Mouse (Mus musculus): ENCODE results near the gene Ltf. TPM values are rescaled to one million over a fixed set of nuclear protein-coding genes. Genes with fewer than 3 reads are reported as not detected.
A peak's percentile ranks its signal among the peaks of the same experiment; 100 is the strongest.

The Ltf gene
- total and polyA plus RNA-seq, 2 experiments from 2014 or later: 0.71 to 5.3 TPM

GRCm38 (mm10) chr9:110999856-111000255 lies 19.2 kb upstream of the Ltf start:
- Histone ChIP-seq H3K9me3 (ENCODE audit: low read length) (no peaks in the 10 kb centered on the region), H3K4me3 (ENCODE audit: low read depth, low read length) (no peak overlapping the region), H3K36me3 (ENCODE audit: insufficient read depth) (no peaks in the 10 kb centered on the region), H3K4me1 (ENCODE audit: insufficient read depth) (no peaks in the 10 kb centered on the region), H3K4me2 (ENCODE audit: low read depth) (no peak overlapping the region), H3K9ac (no peak overlapping the region), H3K27ac (ENCODE audit: low read depth, low read length) (no peak overlapping the region), H3K27me3 (ENCODE audit: insufficient read depth, low read length) (no peaks in the 10 kb centered on the region)
- 83% methylated on average over 10 of the region's 10 CpGs for WGBS
- no peak for TF ChIP-seq CTCF (IDR thresholded peaks at IDR 0.05; ENCODE audit: low read depth)
- ATAC-seq: no peak
- DNase-seq: no peak

DNA sequence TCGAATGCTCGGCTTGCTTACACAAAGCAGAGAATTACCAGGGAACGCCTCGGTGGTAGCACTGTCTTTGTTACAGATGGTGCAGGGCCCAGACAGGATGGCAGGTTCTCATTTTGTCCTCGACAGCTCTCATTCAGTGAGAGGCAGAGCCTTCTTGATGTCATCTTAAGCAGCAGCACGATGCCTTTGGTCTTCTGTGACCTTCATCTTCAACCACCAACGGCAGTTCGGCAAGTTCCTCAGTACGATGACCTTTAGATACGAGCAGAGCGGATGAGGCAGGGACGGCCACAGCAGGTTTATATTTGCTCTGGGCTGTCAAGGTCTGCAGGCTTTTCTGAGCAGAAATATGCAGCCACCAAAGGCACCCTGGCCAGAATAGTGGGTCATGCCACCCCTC lies 17.4 kb upstream of the Ltf start:
- Histone ChIP-seq H3K9ac (no peak overlapping the region), H3K4me3 (ENCODE audit: low read depth, low read length) (no peak overlapping the region)

GRCm38 (mm10) chr9:111003279-111003678 lies 15.8 kb upstream of the Ltf start:
- H3K4me1 ChIP-seq (ENCODE audit: insufficient read depth): no peaks in the 10 kb centered on the region
- no peak for TF ChIP-seq CTCF (IDR thresholded peaks at IDR 0.05; ENCODE audit: low read depth)
- H3K4me2 ChIP-seq (ENCODE audit: low read depth): no peak overlapping the region
- H3K9me3 ChIP-seq (ENCODE audit: low read length): no peaks in the 10 kb centered on the region
- no peaks in the 10 kb centered on the region for H3K27me3 ChIP-seq (ENCODE audit: insufficient read depth, low read length)
- 87% methylated on average over 9 of the region's 9 CpGs for WGBS
- no peaks in the 10 kb centered on the region for H3K36me3 ChIP-seq (ENCODE audit: insufficient read depth)
- no peak for DNase-seq
- no peak overlapping the region for H3K27ac ChIP-seq (ENCODE audit: low read depth, low read length)
- no peak overlapping the region for H3K9ac ChIP-seq
- ATAC-seq: no peak
- H3K4me3 ChIP-seq (ENCODE audit: low read depth, low read length): no peak overlapping the region

More for the DNA sequence above, 17.4 kb upstream of the Ltf start:
- no peaks in the 10 kb centered on the region for H3K4me1 ChIP-seq (ENCODE audit: insufficient read depth)
- no peak overlapping the region for H3K4me2 ChIP-seq (ENCODE audit: low read depth)
- H3K9me3 ChIP-seq (ENCODE audit: low read length): no peaks in the 10 kb centered on the region
- no peak overlapping the region for H3K27ac ChIP-seq (ENCODE audit: low read depth, low read length)
- TF ChIP-seq CTCF (IDR thresholded peaks at IDR 0.05; ENCODE audit: low read depth): no peak
- H3K27me3 ChIP-seq (ENCODE audit: insufficient read depth, low read length): no peaks in the 10 kb centered on the region
- WGBS: 81% methylated on average over 12 of the region's 12 CpGs
- DNase-seq (no peak), ATAC-seq (no peak)
- H3K36me3 ChIP-seq (ENCODE audit: insufficient read depth): no peaks in the 10 kb centered on the region

DNA sequence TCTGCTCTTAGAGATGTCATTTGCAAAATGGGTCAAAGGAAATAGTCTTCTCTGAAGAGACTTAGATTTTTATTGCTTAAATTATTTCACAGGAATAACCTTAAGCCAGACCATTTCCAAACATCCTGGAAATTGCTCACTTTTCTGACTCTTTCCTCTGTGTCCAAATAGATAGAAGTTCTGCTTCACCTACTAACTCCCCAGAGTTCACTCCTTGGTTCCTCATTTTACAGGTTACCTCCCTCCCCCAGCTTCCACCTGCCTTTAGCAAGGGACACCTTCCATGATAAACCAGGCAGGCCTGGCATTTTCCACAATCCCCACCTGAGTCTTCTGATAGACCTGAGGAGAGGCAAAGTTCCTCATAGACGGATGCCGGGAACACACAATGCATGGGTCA lies 12.5 kb upstream of the Ltf start:
- Histone ChIP-seq H3K4me3 (ENCODE audit: low read depth, low read length) (no peak overlapping the region), H3K4me1 (ENCODE audit: insufficient read depth) (no peaks in the 10 kb centered on the region), H3K9me3 (ENCODE audit: low read length) (no peaks in the 10 kb centered on the region), H3K27ac (ENCODE audit: low read depth, low read length) (no peak overlapping the region), H3K27me3 (ENCODE audit: insufficient read depth, low read length) (no peaks in the 10 kb centered on the region), H3K9ac (no peak overlapping the region), H3K4me2 (ENCODE audit: low read depth) (no peak overlapping the region), H3K36me3 (ENCODE audit: insufficient read depth) (no peaks in the 10 kb centered on the region)
- DNase-seq (no peak), ATAC-seq (no peak)
- TF ChIP-seq CTCF (IDR thresholded peaks at IDR 0.05; ENCODE audit: low read depth): no peak
- 92% methylated on average over 2 of the region's 2 CpGs for WGBS

DNA sequence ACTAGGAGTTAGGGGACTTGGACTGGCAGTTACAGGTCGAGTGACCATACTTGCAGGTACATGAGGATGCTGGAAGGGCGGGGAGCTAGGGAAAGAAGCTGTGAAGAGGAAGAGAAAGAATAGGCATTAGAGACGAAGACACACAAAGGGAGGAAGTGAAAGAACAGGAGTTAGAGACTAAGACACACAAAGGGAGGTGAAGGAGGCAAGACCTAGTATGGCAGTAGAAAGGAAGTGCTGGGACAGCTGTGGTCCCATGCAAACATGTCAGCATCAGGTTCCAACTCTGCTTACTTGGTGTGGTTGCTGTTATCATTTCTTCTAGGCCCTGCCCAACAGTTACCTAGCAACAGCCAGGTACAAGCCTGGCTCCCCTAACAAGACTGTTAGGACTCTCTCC lies 9.3 kb upstream of the Ltf start:
- H3K4me2 ChIP-seq (ENCODE audit: low read depth): no peak overlapping the region
- no peak overlapping the region for H3K27ac ChIP-seq (ENCODE audit: low read depth, low read length)
- 56% methylated on average over 3 of the region's 3 CpGs for WGBS
- no peak for TF ChIP-seq CTCF (IDR thresholded peaks at IDR 0.05; ENCODE audit: low read depth)
- ATAC-seq: no peak
- H3K9ac ChIP-seq: no peak overlapping the region
- no peaks in the 10 kb centered on the region for H3K9me3 ChIP-seq (ENCODE audit: low read length)
- DNase-seq: no peak
- no peaks in the 10 kb centered on the region for H3K27me3 ChIP-seq (ENCODE audit: insufficient read depth, low read length)
- H3K36me3 ChIP-seq (ENCODE audit: insufficient read depth): no peaks in the 10 kb centered on the region
- no peak overlapping the region for H3K4me3 ChIP-seq (ENCODE audit: low read depth, low read length)
- no peaks in the 10 kb centered on the region for H3K4me1 ChIP-seq (ENCODE audit: insufficient read depth)

DNA sequence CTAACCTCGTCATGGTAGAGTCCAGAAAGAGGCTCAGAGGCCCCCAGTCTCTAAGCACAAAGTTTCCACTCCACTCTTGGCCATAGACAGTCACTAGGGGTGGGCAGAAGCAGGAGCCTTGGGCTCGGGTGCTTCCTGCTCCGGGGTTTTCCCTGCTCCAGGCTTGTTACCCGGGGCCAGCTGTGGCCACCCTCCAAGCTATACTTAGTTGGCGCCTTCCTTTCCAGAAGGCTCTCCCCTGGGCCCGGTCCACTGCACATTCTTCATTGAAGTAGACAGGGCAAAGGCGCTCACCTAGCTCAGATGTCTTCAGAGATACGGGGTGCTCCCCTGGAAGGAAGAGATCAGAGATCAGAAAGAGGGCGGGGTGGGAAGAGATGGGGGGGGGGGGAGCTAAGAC lies 7.5 kb upstream of the Ltf start:
- WGBS: 88% methylated on average over 9 of the region's 9 CpGs
- no peak for TF ChIP-seq CTCF (IDR thresholded peaks at IDR 0.05; ENCODE audit: low read depth)
- no peak overlapping the region for H3K4me2 ChIP-seq (ENCODE audit: low read depth)

GRCm38 (mm10) chr9:111012041-111012440 lies 7.0 kb upstream of the Ltf start:
- Histone ChIP-seq H3K9ac (no peak overlapping the region), H3K27me3 (ENCODE audit: insufficient read depth, low read length) (no peaks in the 10 kb centered on the region), H3K4me2 (ENCODE audit: low read depth) (no peak overlapping the region), H3K4me1 (ENCODE audit: insufficient read depth) (no peaks in the 10 kb centered on the region), H3K4me3 (ENCODE audit: low read depth, low read length) (no peak overlapping the region), H3K27ac (ENCODE audit: low read depth, low read length) (no peak overlapping the region), H3K36me3 (ENCODE audit: insufficient read depth) (no peaks in the 10 kb centered on the region), H3K9me3 (ENCODE audit: low read length) (no peaks in the 10 kb centered on the region)
- ATAC-seq: no peak
- WGBS: 62% methylated on average over 3 of the region's 3 CpGs
- TF ChIP-seq CTCF (IDR thresholded peaks at IDR 0.05; ENCODE audit: low read depth): no peak
- DNase-seq: no peak

More for the DNA sequence above, 7.5 kb upstream of the Ltf start:
- Histone ChIP-seq H3K4me3 (ENCODE audit: low read depth, low read length) (no peak overlapping the region), H3K36me3 (ENCODE audit: insufficient read depth) (no peaks in the 10 kb centered on the region), H3K4me1 (ENCODE audit: insufficient read depth) (no peaks in the 10 kb centered on the region), H3K9ac (no peak overlapping the region), H3K9me3 (ENCODE audit: low read length) (no peaks in the 10 kb centered on the region), H3K27ac (ENCODE audit: low read depth, low read length) (no peak overlapping the region), H3K27me3 (ENCODE audit: insufficient read depth, low read length) (no peaks in the 10 kb centered on the region)
- ATAC-seq (no peak), DNase-seq (no peak)

DNA sequence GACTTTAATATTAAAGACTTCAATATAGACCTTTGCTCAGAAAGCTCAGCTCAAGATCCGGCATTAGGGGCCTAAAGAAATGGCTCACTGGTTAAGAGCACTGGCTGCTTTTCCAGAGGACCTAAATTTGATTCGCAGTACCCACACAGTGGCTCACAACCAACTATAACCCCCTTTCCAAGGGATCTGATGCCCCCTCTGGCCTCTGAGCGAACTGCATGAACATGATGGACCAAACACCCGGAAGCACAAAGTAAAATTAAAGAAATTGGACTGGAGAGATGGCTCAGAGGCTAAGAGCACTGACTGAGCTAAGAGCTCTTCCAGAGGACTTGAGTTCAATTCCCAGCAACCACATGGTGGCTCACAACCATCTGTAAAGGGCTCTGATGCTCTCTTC lies 3.4 kb upstream of the Ltf start:
- H3K36me3 ChIP-seq (ENCODE audit: insufficient read depth): no peaks in the 10 kb centered on the region
- TF ChIP-seq CTCF (IDR thresholded peaks at IDR 0.05; ENCODE audit: low read depth): 0 out of 2 replicates have a peak, but pooled peaks have one; percentile 6
- H3K27me3 ChIP-seq (ENCODE audit: insufficient read depth, low read length): no peaks in the 10 kb centered on the region
- H3K4me2 ChIP-seq (ENCODE audit: low read depth): no peak overlapping the region
- H3K27ac ChIP-seq (ENCODE audit: low read depth, low read length): no peak overlapping the region
- WGBS: 80% methylated on average over 4 of the region's 4 CpGs
- no peaks in the 10 kb centered on the region for H3K9me3 ChIP-seq (ENCODE audit: low read length)
- ATAC-seq: no peak
- DNase-seq: no peak
- no peak overlapping the region for H3K9ac ChIP-seq
- no peak overlapping the region for H3K4me3 ChIP-seq (ENCODE audit: low read depth, low read length)
- H3K4me1 ChIP-seq (ENCODE audit: insufficient read depth): no peaks in the 10 kb centered on the region
